Comparison of ENCODE assay signal across 7 mouse cellular contexts in the genomic region with DNA sequence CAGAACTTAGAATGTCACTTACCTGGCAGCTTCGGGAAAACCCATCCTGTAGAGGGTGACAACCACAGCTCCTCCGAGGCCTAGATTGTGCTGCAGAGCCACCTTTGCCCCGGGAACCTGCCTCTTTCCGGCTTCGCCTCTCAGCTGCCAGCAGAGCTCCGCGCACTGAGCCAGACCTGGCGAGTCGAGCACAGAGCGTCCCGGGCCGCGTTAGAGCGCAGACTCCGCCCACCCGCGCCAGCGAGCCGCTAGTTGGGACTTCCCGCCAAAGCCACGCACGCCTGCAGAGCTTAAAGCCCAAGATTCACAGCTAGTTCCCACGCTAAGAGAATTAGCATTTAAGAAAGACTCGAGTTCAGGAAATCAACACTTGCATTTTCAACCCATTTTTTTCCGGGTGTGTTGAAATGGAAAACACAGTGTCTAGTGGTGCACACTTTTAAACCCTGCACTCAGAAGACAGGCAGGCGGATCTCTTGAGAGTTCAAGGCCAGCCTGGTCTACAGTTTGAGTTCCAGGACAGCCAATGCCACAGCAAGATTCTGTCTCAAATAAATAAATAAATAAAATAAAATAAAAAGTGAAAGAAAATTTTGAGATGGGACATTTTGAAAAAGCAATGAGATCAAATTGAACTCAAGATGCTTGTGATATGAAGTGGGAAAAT. TPM values are rescaled to one million over a fixed set of nuclear protein-coding genes. Genes with fewer than 3 reads are reported as not detected.
DNase-seq lines count a peak whose midpoint lies in the region; ATAC-seq lines count a peak whose summit lies in the region.

No protein-coding gene starts in this region.

- H3K4me3 ChIP-seq in intestine, embryonic 15.5 days (replicated peaks) = peak overlapping the region; percentile 52
- peak overlapping the region; percentile 67 for H3K4me3 ChIP-seq in midbrain, embryonic 10.5 days

- H3K27ac ChIP-seq in intestine, embryonic 15.5 days = no peak overlapping the region
- peak overlapping the region; percentile 80 for H3K27ac ChIP-seq in midbrain, embryonic 10.5 days (replicated peaks)

- ATAC-seq in intestine, embryonic 15.5 days = peak; percentile 97

- peak overlapping the region; percentile 60 for H3K9ac ChIP-seq in intestine, embryonic 15.5 days

- no peaks in the 10 kb centered on the region for H3K9me3 ChIP-seq in intestine, embryonic 15.5 days
- H3K9me3 ChIP-seq in midbrain, embryonic 10.5 days (replicated peaks) = no peaks in the 10 kb centered on the region

- H3K4me2 ChIP-seq in intestine, embryonic 15.5 days (replicated peaks) = peak overlapping the region; percentile 74

- WGBS in intestine, embryonic 15.5 days = 2% methylated on average over 26 of the region's 26 CpGs
- WGBS in midbrain, embryonic 10.5 days = 2% methylated on average over 26 of the region's 26 CpGs

- no peaks in the 10 kb centered on the region for H3K27me3 ChIP-seq in intestine, embryonic 15.5 days (replicated peaks)
- H3K27me3 ChIP-seq in midbrain, embryonic 10.5 days (ENCODE audit: low read depth, poor library complexity, severe bottlenecking) = no peaks in the 10 kb centered on the region

- H3K4me1 ChIP-seq in intestine, embryonic 15.5 days (replicated peaks) = peaks cover 5% of the 10 kb centered on the region; the same call in 1 of the 2 replicates
- H3K4me1 ChIP-seq in midbrain, embryonic 10.5 days = peaks cover 15% of the 10 kb centered on the region

- no peaks in the 10 kb centered on the region for H3K36me3 ChIP-seq in intestine, embryonic 15.5 days
- peaks cover 18% of the 10 kb centered on the region for H3K36me3 ChIP-seq in midbrain, embryonic 10.5 days

- intact Hi-C loops in left cerebral cortex, postnatal 25 days (cut with DNase I) = loop anchor here (2.0 to 5.0 kb wide), 2 partner anchors 134 to 181 kb away; no protein-coding TSS in a partner anchor

- peak; percentile 97 for DNase-seq in adrenal gland, adult (ENCODE audit: inconsistent age in 2 of 2, low spot score in 1 of 2)
- DNase-seq in embryo, embryonic 10.5 days (ENCODE audit: low spot score) = peak; percentile 96
- DNase-seq in gastrocnemius, postnatal 25 days = peak; percentile 96
- peak; percentile 94 to 97 for DNase-seq in left cerebral cortex, postnatal 25 days (ENCODE audit: low spot score in 2 of 2)
- peak; percentile 97 for DNase-seq in midbrain, embryonic 10.5 days (ENCODE audit: low spot score)
- DNase-seq in right cerebral cortex, postnatal 4 days = peak; percentile 90

RNA-seq across cellular contexts. Expression of a gene that starts 24.9 kb away (rescaled TPM):
- 10 to 100 TPM in 1 of 2 experiments, 1 to 10 TPM in 1; 7.2 to 12.6 TPM for total RNA-seq in gastrocnemius, postnatal 25 days (2021)
- 0.95 and 1.1 TPM in 2 replicates for polyA plus RNA-seq in intestine, embryonic 15.5 days (2015; fragmentation: Nextera tagmentation; extraction: Ambion mirVana)
- total RNA-seq in left cerebral cortex, postnatal 25 days (2021) = 1 to 10 TPM; 7.2 to 8.8 TPM
- polyA plus RNA-seq in midbrain, embryonic 10.5 days (2016; fragmentation: Nextera tagmentation; extraction: Ambion mirVana) = 0.10 and 0.12 TPM in 2 replicates
